Mouse (Mus musculus): ENCODE measurements around the gene Gm17581. TPM values are rescaled to one million over a fixed set of nuclear protein-coding genes. Genes with fewer than 3 reads are reported as not detected.
"Not testable (repeated sequence)": the region's sequence is repeated elsewhere in the genome, so short reads cannot be mapped to it uniquely, and the experiment has no call there.

The Gm17581 gene
- polyA plus RNA-seq (2015; fragmentation: Nextera tagmentation; extraction: Ambion mirVana): not detected in 2 replicates

GRCm38 (mm10) chr2:155735766-155736165 lies at the start of gene Gm17581:
Gene Gm17581 (minus strand): TSS chr2:155735866.
- not testable (repeated sequence) for H3K27me3 ChIP-seq (replicated peaks; ENCODE audit: control insufficient read depth, insufficient read depth, low read length); H3K4me3 ChIP-seq (ENCODE audit: low read length); H3K4me2 ChIP-seq (ENCODE audit: low read length); H3K9me3 ChIP-seq (ENCODE audit: control insufficient read depth, low read length); H3K9ac ChIP-seq (ENCODE audit: low read depth, low read length); H3K27ac ChIP-seq (ENCODE audit: low read depth, low read length); ATAC-seq; H3K4me1 ChIP-seq (ENCODE audit: control insufficient read depth, insufficient read depth, low read depth, low read length); H3K36me3 ChIP-seq (ENCODE audit: control insufficient read depth, insufficient read depth, low read length)
- 87% methylated on average over 5 of the region's 5 CpGs for WGBS

- H3K27me3 ChIP-seq (replicated peaks; ENCODE audit: control insufficient read depth, insufficient read depth, low read length): no peaks in the 10 kb centered on the region
- H3K4me1 ChIP-seq (ENCODE audit: control insufficient read depth, insufficient read depth, low read depth, low read length): no peaks in the 10 kb centered on the region
- no peak overlapping the region for H3K4me2 ChIP-seq (ENCODE audit: low read length)
- no peak overlapping the region for H3K27ac ChIP-seq (ENCODE audit: low read depth, low read length)
- 81% methylated on average over 6 of the region's 6 CpGs for WGBS
- H3K9me3 ChIP-seq (ENCODE audit: control insufficient read depth, low read length): no peaks in the 10 kb centered on the region
- ATAC-seq: no peak
- no peak overlapping the region for H3K9ac ChIP-seq (ENCODE audit: low read depth, low read length)
- no peak overlapping the region for H3K4me3 ChIP-seq (ENCODE audit: low read length)
- H3K36me3 ChIP-seq (ENCODE audit: control insufficient read depth, insufficient read depth, low read length): no peaks in the 10 kb centered on the region; the same call in 1 of the 2 replicates
Observed at GRCm38 (mm10) chr2:155784534-155784933, 48.9 kb upstream of the Gm17581 start.

GRCm38 (mm10) chr2:155779506-155779905 lies 43.8 kb upstream of the Gm17581 start:
- H3K4me3 ChIP-seq (ENCODE audit: low read length): no peak overlapping the region
- peaks cover 26% of the 10 kb centered on the region for H3K4me1 ChIP-seq (ENCODE audit: control insufficient read depth, insufficient read depth, low read depth, low read length)
- H3K4me2 ChIP-seq (ENCODE audit: low read length): no peak overlapping the region
- WGBS: 80% methylated on average over 3 of the region's 3 CpGs
- no peak for ATAC-seq
- H3K9ac ChIP-seq (ENCODE audit: low read depth, low read length): no peak overlapping the region
- no peaks in the 10 kb centered on the region for H3K36me3 ChIP-seq (ENCODE audit: control insufficient read depth, insufficient read depth, low read length)
- no peaks in the 10 kb centered on the region for H3K9me3 ChIP-seq (ENCODE audit: control insufficient read depth, low read length)
- no peak overlapping the region for H3K27ac ChIP-seq (ENCODE audit: low read depth, low read length)
- H3K27me3 ChIP-seq (replicated peaks; ENCODE audit: control insufficient read depth, insufficient read depth, low read length): no peaks in the 10 kb centered on the region

- H3K27me3 ChIP-seq (replicated peaks; ENCODE audit: control insufficient read depth, insufficient read depth, low read length): no peaks in the 10 kb centered on the region
- peaks cover 26% of the 10 kb centered on the region for H3K4me1 ChIP-seq (ENCODE audit: control insufficient read depth, insufficient read depth, low read depth, low read length)
- H3K9me3 ChIP-seq (ENCODE audit: control insufficient read depth, low read length): no peaks in the 10 kb centered on the region
- no peak overlapping the region for H3K9ac ChIP-seq (ENCODE audit: low read depth, low read length)
- no peaks in the 10 kb centered on the region for H3K36me3 ChIP-seq (ENCODE audit: control insufficient read depth, insufficient read depth, low read length)
- H3K4me2 ChIP-seq (ENCODE audit: low read length): no peak overlapping the region; the same call in 1 of the 2 replicates
- no peak overlapping the region for H3K27ac ChIP-seq (ENCODE audit: low read depth, low read length)
- no peak overlapping the region for H3K4me3 ChIP-seq (ENCODE audit: low read length)
- 34% methylated on average over 7 of the region's 7 CpGs for WGBS
- ATAC-seq: no peak
Observed at GRCm38 (mm10) chr2:155779066-155779465, 43.4 kb upstream of the Gm17581 start.

- Histone ChIP-seq H3K4me2 (ENCODE audit: low read length) (peak overlapping the region; percentile 75), H3K4me3 (ENCODE audit: low read length) (no peak overlapping the region), H3K4me1 (ENCODE audit: control insufficient read depth, insufficient read depth, low read depth, low read length) (peaks cover 26% of the 10 kb centered on the region), H3K9ac (ENCODE audit: low read depth, low read length) (no peak overlapping the region), H3K36me3 (ENCODE audit: control insufficient read depth, insufficient read depth, low read length) (no peaks in the 10 kb centered on the region), H3K27me3 (replicated peaks; ENCODE audit: control insufficient read depth, insufficient read depth, low read length) (peaks cover under 1% of the 10 kb centered on the region; the same call in 1 of the 2 replicates), H3K9me3 (ENCODE audit: control insufficient read depth, low read length) (no peaks in the 10 kb centered on the region), H3K27ac (ENCODE audit: low read depth, low read length) (no peak overlapping the region)
- no peak for ATAC-seq
- WGBS: 43% methylated on average over 6 of the region's 6 CpGs
Observed at GRCm38 (mm10) chr2:155778004-155778403, 42.3 kb upstream of the Gm17581 start.

- peaks cover 26% of the 10 kb centered on the region for H3K4me1 ChIP-seq (ENCODE audit: control insufficient read depth, insufficient read depth, low read depth, low read length)
- no peak overlapping the region for H3K27ac ChIP-seq (ENCODE audit: low read depth, low read length)
- H3K9ac ChIP-seq (ENCODE audit: low read depth, low read length): no peak overlapping the region
- no peak overlapping the region for H3K4me3 ChIP-seq (ENCODE audit: low read length)
- no peak for ATAC-seq
- peak overlapping the region; percentile 75 for H3K4me2 ChIP-seq (ENCODE audit: low read length)
- no peaks in the 10 kb centered on the region for H3K36me3 ChIP-seq (ENCODE audit: control insufficient read depth, insufficient read depth, low read length)
- H3K27me3 ChIP-seq (replicated peaks; ENCODE audit: control insufficient read depth, insufficient read depth, low read length): peaks cover 3% of the 10 kb centered on the region; the same call in 1 of the 2 replicates
- 46% methylated on average over 4 of the region's 4 CpGs for WGBS
- H3K9me3 ChIP-seq (ENCODE audit: control insufficient read depth, low read length): no peaks in the 10 kb centered on the region
Observed at GRCm38 (mm10) chr2:155777688-155777985, 42.0 kb upstream of the Gm17581 start.

GRCm38 (mm10) chr2:155776824-155777687 lies 41.4 kb upstream of the Gm17581 start:
- H3K27me3 ChIP-seq (replicated peaks; ENCODE audit: control insufficient read depth, insufficient read depth, low read length): peaks cover 3% of the 10 kb centered on the region; the same call in 1 of the 2 replicates
- no peak overlapping the region; the same call in 1 of the 2 replicates for H3K9ac ChIP-seq (ENCODE audit: low read depth, low read length)
- H3K27ac ChIP-seq (ENCODE audit: low read depth, low read length): no peak overlapping the region

GRCm38 (mm10) chr2:155775685-155776263 lies 40.1 kb upstream of the Gm17581 start:
- H3K4me2 ChIP-seq (ENCODE audit: low read length): peak overlapping the region; percentile 75
- ATAC-seq: peak; percentile 79
- no peaks in the 10 kb centered on the region for H3K36me3 ChIP-seq (ENCODE audit: control insufficient read depth, insufficient read depth, low read length)
- peak overlapping the region; percentile 94 for H3K27ac ChIP-seq (ENCODE audit: low read depth, low read length)
- H3K27me3 ChIP-seq (replicated peaks; ENCODE audit: control insufficient read depth, insufficient read depth, low read length): peaks cover 3% of the 10 kb centered on the region; the same call in 1 of the 2 replicates
- peak overlapping the region; percentile 95 for H3K9ac ChIP-seq (ENCODE audit: low read depth, low read length)
- WGBS: under 1% methylated on average over 43 of the region's 44 CpGs
- peak overlapping the region; percentile 83 for H3K4me3 ChIP-seq (ENCODE audit: low read length)
- H3K4me1 ChIP-seq (ENCODE audit: control insufficient read depth, insufficient read depth, low read depth, low read length): peaks cover 26% of the 10 kb centered on the region
- no peaks in the 10 kb centered on the region for H3K9me3 ChIP-seq (ENCODE audit: control insufficient read depth, low read length)

More at GRCm38 (mm10) chr2:155776824-155777687, 41.4 kb upstream of the Gm17581 start:
- H3K4me2 ChIP-seq (ENCODE audit: low read length): peak overlapping the region; percentile 75
- WGBS: 63% methylated on average over 10 of the region's 10 CpGs
- ATAC-seq: no peak
- H3K36me3 ChIP-seq (ENCODE audit: control insufficient read depth, insufficient read depth, low read length): no peaks in the 10 kb centered on the region
- H3K9me3 ChIP-seq (ENCODE audit: control insufficient read depth, low read length): no peaks in the 10 kb centered on the region
- peaks cover 26% of the 10 kb centered on the region for H3K4me1 ChIP-seq (ENCODE audit: control insufficient read depth, insufficient read depth, low read depth, low read length)
- peak overlapping the region; percentile 83 for H3K4me3 ChIP-seq (ENCODE audit: low read length)
